Mouse (Mus musculus) ovary, postnatal 10 days (tissue): ENCODE measurements around the gene Hdgf.
"Not testable (repeated sequence)": the region's sequence is repeated elsewhere in the genome, so short reads cannot be mapped to it uniquely, and the experiment has no call there.

ENCODE experiments used
- DNase-seq: peaks from one replicate; pipeline ENCODE4 v3.0.0; 2022; ENCODE audit warnings: low spot score

The Hdgf gene

GRCm38 (mm10) chr3:87905880-87906485, at the start of gene Hdgf:
Gene Hdgf (plus strand): TSS chr3:87906321.
- peak; percentile 73 for DNase-seq

- no peak for DNase-seq
These were observed 48.5 kb upstream of the Hdgf start for GRCm38 (mm10) chr3:87857666-87858065.

GRCm38 (mm10) chr3:87859813-87860212, 46.3 kb upstream of the Hdgf start:
- peak; percentile 25 for DNase-seq

- not testable (repeated sequence) for DNase-seq
These were observed 42.0 kb upstream of the Hdgf start for GRCm38 (mm10) chr3:87864111-87864510.

GRCm38 (mm10) chr3:87877730-87878129, 28.4 kb upstream of the Hdgf start:
- no peak for DNase-seq

- no peak for DNase-seq
These were observed 21.8 kb upstream of the Hdgf start for GRCm38 (mm10) chr3:87884291-87884690.

GRCm38 (mm10) chr3:87884708-87885251, 21.3 kb upstream of the Hdgf start:
- DNase-seq = peak; percentile 28

- DNase-seq = peak; percentile 59
These were observed 20.7 kb upstream of the Hdgf start, which contains the start of gene Prcc for GRCm38 (mm10) chr3:87885281-87886003. Gene Prcc (minus strand): TSS chr3:87885608.

- peak; percentile 15 for DNase-seq
These were observed 20.1 kb upstream of the Hdgf start for GRCm38 (mm10) chr3:87886004-87886365.

GRCm38 (mm10) chr3:87886416-87886815, 19.7 kb upstream of the Hdgf start:
- no peak for DNase-seq

GRCm38 (mm10) chr3:87887400-87887799, 18.7 kb upstream of the Hdgf start:
- DNase-seq = not testable (repeated sequence)

- DNase-seq = no peak
These were observed 14.6 kb upstream of the Hdgf start for GRCm38 (mm10) chr3:87891481-87891880.

GRCm38 (mm10) chr3:87893367-87893905, 12.7 kb upstream of the Hdgf start:
- no peak for DNase-seq

- no peak for DNase-seq
These were observed 6.9 kb upstream of the Hdgf start for GRCm38 (mm10) chr3:87899266-87899665.

GRCm38 (mm10) chr3:87899776-87900175, 6.3 kb upstream of the Hdgf start:
- no peak for DNase-seq

GRCm38 (mm10) chr3:87901036-87901624, 5.0 kb upstream of the Hdgf start:
- DNase-seq = no peak

- not testable (repeated sequence) for DNase-seq
These were observed 4.2 kb upstream of the Hdgf start for GRCm38 (mm10) chr3:87901959-87902358.

- DNase-seq = no peak
These were observed 2.3 kb upstream of the Hdgf start for GRCm38 (mm10) chr3:87903821-87904220.

GRCm38 (mm10) chr3:87906601-87906980, 470 bp downstream of the Hdgf start:
- DNase-seq = peak; percentile 46

GRCm38 (mm10) chr3:87906981-87907857, 1.1 kb downstream of the Hdgf start:
- peak; percentile 25 for DNase-seq

- DNase-seq = no peak
These were observed 1.8 kb downstream of the Hdgf start for GRCm38 (mm10) chr3:87907906-87908305.

GRCm38 (mm10) chr3:87909381-87909780, 3.3 kb downstream of the Hdgf start:
- no peak for DNase-seq
